Mouse (Mus musculus) heart, postnatal 25 days (tissue): Measurements from ENCODE around the gene Psma5. TPM values are rescaled to one million over a fixed set of nuclear protein-coding genes. Genes with fewer than 3 reads are reported as not detected.

Experiments used
- total RNA-seq, 2 experiments: library from RNA; stranded (reverse); gene quantifications; 2 replicates each; pipeline ENCODE4 v1.2.3; 2021

Gene Psma5
- total RNA-seq, 2 experiments from 2014 or later, result 52.5 to 53.8 TPM

Other genes starting within 250 kb of the Psma5 start
- gene Gstm1, start 239.0 kb upstream of the Psma5 start, total RNA-seq, result 100 to 1,000 TPM; 224 to 232 TPM
- 10 to 100 TPM; 10.9 TPM for gene Gstm4, start 212.0 kb upstream of the Psma5 start, total RNA-seq
- gene Ampd2, start 170.3 kb upstream of the Psma5 start, total RNA-seq, result 1 to 10 TPM; 4.7 to 6.2 TPM
- gene Gnat2, start 164.1 kb upstream of the Psma5 start, total RNA-seq, result not detected
- 10 to 100 TPM; 18.5 to 21.3 TPM for gene Gnai3, start 110.8 kb upstream of the Psma5 start, total RNA-seq
- gene Gpr61, start 102.0 kb upstream of the Psma5 start, total RNA-seq, result not detected
- gene Amigo1, start 70.6 kb upstream of the Psma5 start, total RNA-seq, result 10 to 100 TPM; 12.2 to 12.5 TPM
- 1 to 10 TPM; 4.9 to 5.1 TPM for gene Cyb561d1, start 55.7 kb upstream of the Psma5 start, total RNA-seq
- gene Atxn7l2, start 46.0 kb upstream of the Psma5 start, total RNA-seq, result 1 to 10 TPM; 2.4 to 3.3 TPM
- gene Sypl2, start 30.3 kb upstream of the Psma5 start, total RNA-seq, result under 1 TPM; 0.57 to 0.87 TPM
- 10 to 100 TPM; 17.1 to 18.9 TPM for gene Sort1, start 27.2 kb downstream of the Psma5 start, total RNA-seq
- gene Mybphl, start 108.0 kb downstream of the Psma5 start, total RNA-seq, result 10 to 100 TPM; 58.9 to 60.3 TPM
- gene Psrc1, start 126.9 kb downstream of the Psma5 start, total RNA-seq, result under 1 TPM; 0.16 to 0.45 TPM
- 1 to 10 TPM; 4.2 to 5.3 TPM for gene Celsr2, start 158.6 kb downstream of the Psma5 start, total RNA-seq
- gene Sars, start 188.3 kb downstream of the Psma5 start, total RNA-seq, result 10 to 100 TPM; 80.8 to 81.5 TPM